Mouse (Mus musculus) 3T3-L1 (cell line): Measurements from ENCODE around the gene Borcs5.
A peak's percentile ranks its signal among the peaks of the same experiment; 100 is the strongest.

Source experiments
- DNase-seq: peaks from one replicate; pipeline ENCODE4 v3.0.0-alpha.2; 2015; ENCODE audit warnings: low read depth, low spot score

Gene Borcs5

GRCm38 (mm10) chr6:134626564-134626963 is 12.7 kb upstream of the Borcs5 start:
- DNase-seq: no peak

DNA sequence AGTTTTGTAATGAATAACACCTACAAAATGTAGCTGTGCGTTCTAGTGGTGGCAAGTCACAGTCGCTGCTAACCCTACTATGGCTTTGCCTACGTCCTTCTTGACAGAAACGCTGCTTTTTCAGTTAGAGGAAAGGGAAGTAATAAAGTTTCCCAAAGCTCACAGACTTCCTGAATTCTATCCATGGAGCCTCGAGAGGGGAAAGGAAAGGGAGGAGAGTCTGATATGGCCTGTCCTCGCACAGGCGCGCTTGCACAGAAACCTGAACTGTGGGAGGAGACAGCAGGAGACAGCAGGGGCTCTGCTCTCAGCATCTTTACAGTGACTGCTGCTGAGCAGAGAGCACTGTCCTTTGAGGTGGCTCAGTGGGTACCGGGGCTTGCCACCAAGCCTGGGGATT is 8.9 kb upstream of the Borcs5 start:
- no peak for DNase-seq

GRCm38 (mm10) chr6:134631947-134632687 is 7.2 kb upstream of the Borcs5 start, which contains the start of gene Mansc1:
Mansc1 (minus strand) TSS chr6:134632488.
- DNase-seq: no peak

- DNase-seq: no peak
Measured at GRCm38 (mm10) chr6:134632756-134633155, 6.6 kb upstream of the Borcs5 start.

- no peak for DNase-seq
Measured at GRCm38 (mm10) chr6:134633553-134633952, 5.8 kb upstream of the Borcs5 start.

DNA sequence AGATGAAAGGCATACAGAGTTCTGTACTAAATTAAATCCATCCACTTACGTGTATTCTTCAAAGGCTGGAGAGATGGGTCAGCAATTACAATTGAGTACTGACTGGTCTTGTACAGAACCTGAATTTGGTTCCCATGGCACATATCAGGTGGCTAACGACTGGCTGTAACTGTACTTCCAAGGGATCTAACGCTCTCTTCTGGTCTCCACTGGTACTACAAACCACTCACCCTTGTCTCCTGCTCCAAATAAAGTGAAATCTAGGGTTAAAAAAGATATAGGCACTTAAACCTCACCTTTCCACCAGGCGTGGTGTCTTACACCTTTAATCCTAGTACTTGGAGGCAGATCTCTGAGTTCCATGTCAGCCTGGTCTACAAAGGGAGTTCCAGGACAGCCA is 2.8 kb upstream of the Borcs5 start:
- DNase-seq: no peak

DNA sequence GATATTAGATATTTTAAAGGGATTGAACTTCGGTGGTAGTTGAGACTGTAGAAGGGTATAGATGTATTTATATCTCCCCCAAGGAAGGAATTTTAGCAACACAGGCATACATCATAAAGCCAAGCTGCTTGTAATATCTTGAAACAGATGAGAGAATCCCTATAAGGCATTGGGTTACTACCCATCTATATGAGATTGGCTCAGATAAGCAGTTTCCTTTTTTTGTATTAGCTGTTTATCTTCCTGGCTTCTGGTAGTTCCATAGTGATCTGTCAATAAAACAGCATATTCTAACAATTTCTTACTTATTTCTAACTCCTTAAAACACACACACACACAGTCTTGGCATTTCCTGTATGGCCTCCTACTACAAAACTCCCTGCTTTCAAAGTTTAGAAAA is 590 bp downstream of the Borcs5 start:
- no peak for DNase-seq

GRCm38 (mm10) chr6:134640485-134641475 is 1.5 kb downstream of the Borcs5 start:
- DNase-seq: peak; percentile 95

GRCm38 (mm10) chr6:134641738-134642446 is 2.6 kb downstream of the Borcs5 start:
- DNase-seq: peak; percentile 58

- DNase-seq: peak; percentile 30
Measured at GRCm38 (mm10) chr6:134643296-134643695, 4.0 kb downstream of the Borcs5 start.

GRCm38 (mm10) chr6:134646835-134647234 is 7.5 kb downstream of the Borcs5 start:
- no peak for DNase-seq

DNA sequence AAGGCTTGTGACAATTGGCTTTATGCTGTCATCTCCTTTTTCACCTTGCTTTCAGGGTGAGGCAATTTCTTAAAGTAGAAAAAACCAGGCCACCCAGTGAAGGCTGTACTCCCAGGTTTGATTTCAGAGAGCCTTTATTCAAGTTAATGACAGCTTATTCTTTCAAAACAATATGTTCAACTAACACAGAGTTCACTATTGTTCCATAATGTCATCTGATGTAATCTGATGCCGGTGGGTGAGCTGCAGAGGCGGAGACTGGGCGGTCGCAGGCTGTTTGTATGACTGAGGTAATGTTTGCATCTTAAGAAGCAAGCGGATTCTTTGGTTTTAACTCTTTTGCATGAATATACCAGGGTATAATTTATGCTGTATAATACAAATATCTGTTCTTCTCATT is 8.3 kb downstream of the Borcs5 start:
- peak; percentile 40 for DNase-seq

GRCm38 (mm10) chr6:134648356-134648755 is 9.0 kb downstream of the Borcs5 start:
- no peak for DNase-seq

GRCm38 (mm10) chr6:134656527-134656926 is 17.2 kb downstream of the Borcs5 start:
- peak; percentile 37 for DNase-seq

DNA sequence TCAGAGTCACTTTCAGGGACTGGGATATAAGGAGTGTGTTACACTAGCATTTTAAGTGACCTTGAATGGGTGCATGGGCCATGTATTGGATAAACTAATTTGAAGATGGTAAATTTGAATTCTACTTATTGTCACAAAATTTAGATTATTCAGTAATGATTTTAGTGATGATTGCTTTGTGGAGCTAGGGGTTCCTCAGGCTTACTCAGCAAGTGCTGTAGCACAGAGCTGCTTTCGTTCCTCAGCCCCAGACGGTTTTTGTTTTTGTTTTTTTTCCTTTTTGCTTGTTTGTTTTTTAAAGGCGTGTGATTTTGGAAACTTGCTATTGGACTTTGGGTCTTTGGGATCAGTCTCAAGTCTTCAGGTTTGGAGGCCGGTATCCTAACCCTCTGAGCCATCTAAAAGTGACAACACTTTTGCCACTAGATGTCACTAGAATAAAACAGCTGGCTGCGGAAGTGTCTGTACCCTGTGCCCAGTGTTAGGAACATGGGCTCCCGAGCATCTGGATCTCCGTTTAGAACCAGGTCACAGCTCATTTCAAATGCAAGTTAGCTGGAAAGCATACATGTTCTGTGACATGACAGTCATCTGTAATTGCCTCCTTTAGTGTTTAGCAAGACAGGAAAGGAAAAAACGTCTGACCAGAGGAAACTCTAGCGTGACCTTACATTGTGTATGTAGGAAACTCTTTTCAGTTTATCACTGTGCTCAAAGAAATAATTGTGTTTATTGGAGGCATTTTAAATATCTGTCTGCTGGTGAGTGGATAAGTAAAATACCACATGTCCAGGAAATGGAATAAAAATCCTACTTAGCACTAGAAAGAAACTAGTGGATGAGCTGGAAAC is 20.0 kb downstream of the Borcs5 start:
- DNase-seq: peak; percentile 84

DNA sequence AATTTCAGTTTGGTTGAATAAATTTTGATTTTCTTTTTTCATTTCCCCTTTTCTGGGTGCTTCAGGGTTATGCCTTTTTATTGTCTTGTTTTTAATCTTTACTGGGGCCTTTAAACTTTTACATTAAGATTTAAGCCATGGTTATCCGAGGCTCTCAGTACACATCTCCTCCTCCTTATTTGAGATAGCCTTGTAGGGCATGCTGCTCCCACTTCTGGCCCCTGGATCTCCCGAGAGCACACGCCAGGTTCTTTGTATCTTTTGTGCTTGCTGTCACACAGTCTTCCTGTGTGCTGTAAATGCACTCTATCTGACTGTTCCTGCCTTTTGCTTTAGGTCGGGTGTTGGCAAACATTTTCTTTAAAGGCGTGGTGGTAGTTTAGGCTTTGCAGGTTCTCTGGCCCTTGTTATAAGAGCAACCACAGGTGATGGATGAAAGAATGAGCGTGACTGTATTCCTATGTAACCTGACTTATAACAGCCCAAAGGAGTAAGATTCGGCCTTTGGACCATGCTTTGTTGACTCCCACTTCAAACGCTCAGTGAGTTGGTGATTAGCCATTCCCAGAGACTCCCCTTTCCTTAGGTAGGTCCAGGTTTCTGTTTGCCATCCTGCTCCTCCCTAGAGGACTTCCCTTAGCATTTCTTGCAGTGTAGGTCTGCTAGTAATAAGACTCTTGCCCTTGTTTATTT is 21.6 kb downstream of the Borcs5 start:
- no peak for DNase-seq

GRCm38 (mm10) chr6:134664573-134664972 is 25.3 kb downstream of the Borcs5 start:
- DNase-seq: no peak

DNA sequence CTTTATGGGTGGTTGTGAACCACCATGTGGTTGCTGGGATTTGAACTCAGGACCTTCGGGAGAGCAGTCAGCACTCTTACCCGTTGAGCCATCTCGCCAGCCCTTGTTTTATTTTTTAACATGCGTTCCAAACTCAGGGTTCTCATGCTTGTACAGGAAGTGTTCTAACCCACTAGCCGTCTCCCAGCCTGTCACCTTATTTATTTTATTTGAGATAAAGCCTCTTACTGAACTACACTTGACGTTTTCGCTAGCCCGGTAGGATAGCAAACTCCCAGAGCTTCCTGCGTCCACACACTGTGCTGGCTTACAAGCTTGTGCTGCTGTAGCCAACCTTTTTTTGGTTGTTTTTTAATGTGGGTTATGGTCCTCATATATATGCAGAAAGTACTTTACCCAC is 26.5 kb downstream of the Borcs5 start:
- no peak for DNase-seq

DNA sequence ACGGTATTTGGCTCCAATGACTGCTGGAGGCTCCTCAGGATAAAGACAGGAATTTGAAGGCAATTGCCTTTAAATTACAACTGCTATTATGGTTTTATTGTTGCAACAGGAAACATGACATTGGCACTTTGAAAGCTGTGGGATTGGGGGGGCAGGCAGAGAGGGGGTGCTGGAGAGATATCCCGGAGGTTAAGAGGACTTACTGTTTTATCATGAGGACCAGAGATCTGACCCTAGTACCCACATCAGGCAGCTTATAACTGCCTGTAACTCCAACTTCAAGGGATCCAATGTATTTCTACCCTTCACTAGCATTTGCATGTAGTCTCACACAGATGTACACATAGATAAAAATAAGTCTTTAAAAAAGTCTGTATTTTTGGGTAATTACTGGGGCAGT is 29.2 kb downstream of the Borcs5 start:
- DNase-seq: no peak

DNA sequence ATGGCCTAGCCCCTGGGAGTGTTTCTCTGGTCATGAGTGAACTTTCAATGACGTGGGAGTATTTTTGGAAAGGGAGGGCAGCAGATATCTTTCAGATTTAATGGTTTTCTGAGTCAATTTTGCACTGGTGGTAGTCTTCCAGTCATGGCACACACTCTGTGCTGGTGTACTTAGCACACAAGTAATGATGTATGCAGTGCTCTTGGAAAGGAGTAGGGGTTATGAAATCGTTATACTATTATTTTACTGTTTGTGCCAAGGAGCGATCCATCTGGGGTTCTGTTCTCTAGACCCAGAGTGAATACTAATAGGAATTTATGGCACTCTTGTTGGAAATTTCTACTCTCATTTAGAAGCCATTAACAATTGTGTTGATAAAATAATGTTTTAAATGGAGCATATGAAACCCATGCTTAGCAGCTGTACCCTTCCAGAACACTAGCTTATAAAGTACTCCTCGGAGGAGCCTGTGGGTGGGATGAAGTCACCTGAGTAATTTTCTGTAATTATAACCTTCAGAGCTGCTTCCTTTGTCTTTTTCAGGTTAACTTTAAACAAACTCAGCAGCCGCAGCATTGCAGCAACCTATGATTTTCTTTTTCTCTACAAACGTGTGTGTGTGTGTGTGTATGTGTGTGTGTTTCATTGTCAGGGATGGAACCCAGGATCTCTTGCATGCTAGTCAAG is 30.0 kb downstream of the Borcs5 start:
- DNase-seq: no peak
